Mouse (Mus musculus): ENCODE results near the gene Nfyc. TPM values are rescaled to one million over a fixed set of nuclear protein-coding genes. Genes with fewer than 3 reads are reported as not detected.

Nfyc gene
- polyA plus RNA-seq, 1 experiment from 2014 or later: 118 TPM

- peak overlapping the region; percentile 74 for H3K4me2 ChIP-seq
- peak overlapping the region; percentile 99 for H3K9ac ChIP-seq (replicated peaks)
- H3K4me3 ChIP-seq (replicated peaks): peak overlapping the region; percentile 71
- no peaks in the 10 kb centered on the region for H3K9me3 ChIP-seq
- peaks cover 4% of the 10 kb centered on the region; the same call in 1 of the 2 replicates for H3K36me3 ChIP-seq
- peaks cover 16% of the 10 kb centered on the region for H3K4me1 ChIP-seq (replicated peaks)
- ATAC-seq (ENCODE audit: insufficient number of reproducible peaks, insufficient read depth, low FRiP score, low TSS enrichment, low read depth): peak; percentile 93
- peak overlapping the region; percentile 100 for H3K27ac ChIP-seq
- under 1% methylated on average over 53 of the region's 55 CpGs for WGBS
- no peaks in the 10 kb centered on the region for H3K27me3 ChIP-seq
Observed at GRCm38 (mm10) chr4:120825577-120826326, 5.6 kb downstream of the Nfyc start.

GRCm38 (mm10) chr4:120825100-120825553, 6.2 kb downstream of the Nfyc start:
- peak overlapping the region; percentile 100 for H3K27ac ChIP-seq
- ATAC-seq (ENCODE audit: insufficient number of reproducible peaks, insufficient read depth, low FRiP score, low TSS enrichment, low read depth): peak; percentile 93

GRCm38 (mm10) chr4:120822191-120822911, 9.0 kb downstream of the Nfyc start:
- WGBS: 90% methylated on average over 2 of the region's 2 CpGs
- H3K36me3 ChIP-seq: peaks cover 7% of the 10 kb centered on the region; the same call in 1 of the 2 replicates
- H3K9me3 ChIP-seq: no peaks in the 10 kb centered on the region
- no peak overlapping the region for H3K4me2 ChIP-seq
- no peak for ATAC-seq (ENCODE audit: insufficient number of reproducible peaks, insufficient read depth, low FRiP score, low TSS enrichment, low read depth)
- H3K27ac ChIP-seq: no peak overlapping the region
- peaks cover 30% of the 10 kb centered on the region for H3K4me1 ChIP-seq (replicated peaks)
- H3K4me3 ChIP-seq (replicated peaks): no peak overlapping the region
- no peak overlapping the region for H3K9ac ChIP-seq (replicated peaks)
- no peaks in the 10 kb centered on the region for H3K27me3 ChIP-seq

More at GRCm38 (mm10) chr4:120825100-120825553, 6.2 kb downstream of the Nfyc start:
- Histone ChIP-seq H3K9me3 (no peaks in the 10 kb centered on the region), H3K4me2 (peak overlapping the region; percentile 74), H3K27me3 (no peaks in the 10 kb centered on the region), H3K4me1 (replicated peaks) (peaks cover 19% of the 10 kb centered on the region), H3K9ac (replicated peaks) (peak overlapping the region; percentile 99), H3K4me3 (replicated peaks) (peak overlapping the region; percentile 71), H3K36me3 (peaks cover 4% of the 10 kb centered on the region; the same call in 1 of the 2 replicates)
- WGBS: 0% methylated on average over 42 of the region's 53 CpGs

- Histone ChIP-seq H3K4me2 (no peak overlapping the region), H3K27me3 (no peaks in the 10 kb centered on the region), H3K4me3 (replicated peaks) (no peak overlapping the region), H3K27ac (no peak overlapping the region), H3K9ac (replicated peaks) (no peak overlapping the region), H3K36me3 (peaks cover 7% of the 10 kb centered on the region; the same call in 1 of the 2 replicates), H3K9me3 (no peaks in the 10 kb centered on the region), H3K4me1 (replicated peaks) (peaks cover 41% of the 10 kb centered on the region)
- ATAC-seq (ENCODE audit: insufficient number of reproducible peaks, insufficient read depth, low FRiP score, low TSS enrichment, low read depth): no peak
- WGBS: 89% methylated on average over 2 of the region's 2 CpGs
Observed at GRCm38 (mm10) chr4:120819871-120820270, 11.5 kb downstream of the Nfyc start.

GRCm38 (mm10) chr4:120819296-120819695, 12.1 kb downstream of the Nfyc start:
- 89% methylated on average over 1 of the region's 1 CpGs for WGBS

GRCm38 (mm10) chr4:120817951-120818350, 13.4 kb downstream of the Nfyc start:
- no peak overlapping the region for H3K4me3 ChIP-seq (replicated peaks)
- H3K9me3 ChIP-seq: no peaks in the 10 kb centered on the region
- H3K4me2 ChIP-seq: no peak overlapping the region
- H3K4me1 ChIP-seq (replicated peaks): peaks cover 41% of the 10 kb centered on the region
- H3K9ac ChIP-seq (replicated peaks): no peak overlapping the region
- no peaks in the 10 kb centered on the region for H3K27me3 ChIP-seq
- WGBS: 73% methylated on average over 2 of the region's 2 CpGs
- H3K27ac ChIP-seq: no peak overlapping the region
- ATAC-seq (ENCODE audit: insufficient number of reproducible peaks, insufficient read depth, low FRiP score, low TSS enrichment, low read depth): no peak
- H3K36me3 ChIP-seq: peaks cover 4% of the 10 kb centered on the region; the same call in 1 of the 2 replicates

More at GRCm38 (mm10) chr4:120819296-120819695, 12.1 kb downstream of the Nfyc start:
- Histone ChIP-seq H3K9me3 (no peaks in the 10 kb centered on the region), H3K4me2 (no peak overlapping the region), H3K36me3 (peaks cover 7% of the 10 kb centered on the region; the same call in 1 of the 2 replicates), H3K27me3 (no peaks in the 10 kb centered on the region), H3K27ac (no peak overlapping the region), H3K9ac (replicated peaks) (no peak overlapping the region), H3K4me3 (replicated peaks) (no peak overlapping the region), H3K4me1 (replicated peaks) (peaks cover 38% of the 10 kb centered on the region)
- no peak for ATAC-seq (ENCODE audit: insufficient number of reproducible peaks, insufficient read depth, low FRiP score, low TSS enrichment, low read depth)

- ATAC-seq (ENCODE audit: insufficient number of reproducible peaks, insufficient read depth, low FRiP score, low TSS enrichment, low read depth): peak; percentile 35; the same call in 1 of the 2 replicates
- Histone ChIP-seq H3K4me2 (peak overlapping the region; percentile 70), H3K27ac (peak overlapping the region; percentile 83), H3K9ac (replicated peaks) (no peak overlapping the region), H3K4me3 (replicated peaks) (no peak overlapping the region), H3K36me3 (peaks cover 4% of the 10 kb centered on the region; the same call in 1 of the 2 replicates), H3K4me1 (replicated peaks) (peaks cover 44% of the 10 kb centered on the region), H3K27me3 (no peaks in the 10 kb centered on the region), H3K9me3 (no peaks in the 10 kb centered on the region)
- WGBS: 10% methylated on average over 3 of the region's 3 CpGs
Observed at GRCm38 (mm10) chr4:120817002-120817774, 14.2 kb downstream of the Nfyc start.

GRCm38 (mm10) chr4:120815622-120816334, 15.6 kb downstream of the Nfyc start:
- WGBS: 8% methylated on average over 10 of the region's 10 CpGs
- Histone ChIP-seq H3K27ac (peak overlapping the region; percentile 83), H3K9ac (replicated peaks) (peak overlapping the region; percentile 71), H3K36me3 (peaks cover 4% of the 10 kb centered on the region; the same call in 1 of the 2 replicates), H3K4me2 (peak overlapping the region; percentile 70), H3K4me1 (replicated peaks) (peaks cover 50% of the 10 kb centered on the region), H3K27me3 (no peaks in the 10 kb centered on the region), H3K9me3 (no peaks in the 10 kb centered on the region), H3K4me3 (replicated peaks) (peak overlapping the region; percentile 52)
- ATAC-seq (ENCODE audit: insufficient number of reproducible peaks, insufficient read depth, low FRiP score, low TSS enrichment, low read depth): peak; percentile 94

- no peaks in the 10 kb centered on the region for H3K27me3 ChIP-seq
- H3K27ac ChIP-seq: peak overlapping the region; percentile 83
- H3K4me1 ChIP-seq (replicated peaks): peaks cover 48% of the 10 kb centered on the region
- H3K36me3 ChIP-seq: peaks cover 4% of the 10 kb centered on the region; the same call in 1 of the 2 replicates
- H3K9ac ChIP-seq (replicated peaks): peak overlapping the region; percentile 71
- 15% methylated on average over 4 of the region's 4 CpGs for WGBS
- no peaks in the 10 kb centered on the region for H3K9me3 ChIP-seq
- H3K4me3 ChIP-seq (replicated peaks): peak overlapping the region; percentile 52
- peak overlapping the region; percentile 70 for H3K4me2 ChIP-seq
- no peak; the same call in 1 of the 2 replicates for ATAC-seq (ENCODE audit: insufficient number of reproducible peaks, insufficient read depth, low FRiP score, low TSS enrichment, low read depth)
Observed at GRCm38 (mm10) chr4:120815163-120815562, 16.2 kb downstream of the Nfyc start.

GRCm38 (mm10) chr4:120814171-120814570, 17.2 kb downstream of the Nfyc start:
- Histone ChIP-seq H3K36me3 (no peaks in the 10 kb centered on the region), H3K4me2 (peak overlapping the region; percentile 70), H3K27ac (peak overlapping the region; percentile 64; the same call in 1 of the 2 replicates), H3K9me3 (no peaks in the 10 kb centered on the region), H3K27me3 (no peaks in the 10 kb centered on the region), H3K4me3 (replicated peaks) (peak overlapping the region; percentile 52), H3K4me1 (replicated peaks) (peaks cover 51% of the 10 kb centered on the region), H3K9ac (replicated peaks) (peak overlapping the region; percentile 71)
- no peak for ATAC-seq (ENCODE audit: insufficient number of reproducible peaks, insufficient read depth, low FRiP score, low TSS enrichment, low read depth)
- WGBS: 41% methylated on average over 4 of the region's 4 CpGs
